Comparison of ENCODE assay signal across 22 mouse cellular contexts in genomic region chr15:79794173-79794572, GRCm38 (mm10). TPM values are rescaled to one million over a fixed set of nuclear protein-coding genes. Genes with fewer than 3 reads are reported as not detected.
DNase-seq lines count a peak whose midpoint lies in the region; ATAC-seq and TF ChIP-seq lines count a peak whose summit lies in the region.
"Had no signal": no experiment of that assay in that cellular context is flagged by ENCODE, and none has a peak within 500 bp of the region (broad histone marks: within the 10 kb centered on the region; RNA-seq: fewer than 3 reads in every experiment).

No protein-coding gene starts in this region.

- 25% methylated on average over 20 of the region's 20 CpGs for WGBS in embryonic facial prominence, embryonic 10.5 days
- 22% methylated on average over 20 of the region's 20 CpGs for WGBS in intestine, embryonic 16.5 days

- H3K4me2 ChIP-seq in intestine, embryonic 16.5 days (ENCODE audit: low read depth, low read length) = no peak overlapping the region
- H3K4me2 ChIP-seq: embryonic facial prominence, embryonic 12.5 days; forebrain, embryonic 15.5 days; heart, embryonic 12.5 days; limb, embryonic 15.5 days; stomach, embryonic 15.5 days had no signal

- H3K9me3 ChIP-seq in embryonic facial prominence, embryonic 10.5 days = no peaks in the 10 kb centered on the region
- H3K9me3 ChIP-seq in intestine, embryonic 16.5 days (ENCODE audit: control insufficient read depth, low read length) = no peaks in the 10 kb centered on the region
- H3K9me3 ChIP-seq: embryonic facial prominence, embryonic 12.5 days; forebrain, embryonic 15.5 days; heart, embryonic 12.5 days; limb, embryonic 15.5 days; stomach, embryonic 15.5 days had no signal

- peak overlapping the region; percentile 59 for H3K27ac ChIP-seq in left cerebral cortex, adult 2 months
- no peak overlapping the region for H3K27ac ChIP-seq in embryonic facial prominence, embryonic 10.5 days (replicated peaks)
- no peak overlapping the region for H3K27ac ChIP-seq in intestine, embryonic 16.5 days (ENCODE audit: low read length)
- H3K27ac ChIP-seq: embryonic facial prominence, embryonic 12.5 days; forebrain, embryonic 15.5 days; limb, embryonic 15.5 days; stomach, embryonic 15.5 days had no signal

- intact Hi-C loops in left cerebral cortex, adult 2 months (cut with DNase I) = no loop called here
- intact Hi-C loops in left cerebral cortex, postnatal 36 days (cut with DNase I) = no loop called here

- H3K9ac ChIP-seq in intestine, embryonic 16.5 days (ENCODE audit: low read depth, low read length) = no peak overlapping the region
- H3K9ac ChIP-seq: embryonic facial prominence, embryonic 12.5 days; forebrain, embryonic 15.5 days; heart, embryonic 12.5 days; limb, embryonic 15.5 days; stomach, embryonic 15.5 days had no signal

- H3K27me3 ChIP-seq in embryonic facial prominence, embryonic 10.5 days (replicated peaks; ENCODE audit: low read depth, poor library complexity, severe bottlenecking) = peaks cover 45% of the 10 kb centered on the region
- H3K27me3 ChIP-seq in intestine, embryonic 16.5 days (replicated peaks; ENCODE audit: control insufficient read depth, insufficient read depth, low read length) = peaks cover 2% of the 10 kb centered on the region; the same call in 1 of the 2 replicates
- H3K27me3 ChIP-seq: forebrain, embryonic 15.5 days; Patski; stomach, embryonic 15.5 days had no signal

- 0 out of 2 replicates have a peak, but pooled peaks have one; percentile 31 for ATAC-seq in common myeloid progenitor, adult 5-6 weeks (replicated peaks; ENCODE audit: low read depth, poor library complexity, severe bottlenecking)
- ATAC-seq in intestine, embryonic 16.5 days = no peak
- ATAC-seq: activated CD4-positive, CD25-positive, alpha-beta regulatory T cell, adult 4 months; forebrain, embryonic 15.5 days; inflammation-experienced regulatory T-cells, adult 6 months; midbrain, embryonic 16.5 days; Patski had no signal

- no peak overlapping the region for H3K4me3 ChIP-seq in left cerebral cortex, adult 2 months
- H3K4me3 ChIP-seq in embryonic facial prominence, embryonic 10.5 days = no peak overlapping the region
- no peak overlapping the region for H3K4me3 ChIP-seq in intestine, embryonic 16.5 days (ENCODE audit: low read length)
- H3K4me3 ChIP-seq: embryonic facial prominence, embryonic 12.5 days; forebrain, embryonic 15.5 days; heart, embryonic 12.5 days; limb, embryonic 15.5 days; stomach, embryonic 15.5 days had no signal

- H3K4me1 ChIP-seq in embryonic facial prominence, embryonic 10.5 days = peaks cover 17% of the 10 kb centered on the region
- no peaks in the 10 kb centered on the region for H3K4me1 ChIP-seq in intestine, embryonic 16.5 days (ENCODE audit: control insufficient read depth, insufficient read depth, low read length)
- H3K4me1 ChIP-seq: embryonic facial prominence, embryonic 12.5 days; heart, embryonic 12.5 days; limb, embryonic 15.5 days; stomach, embryonic 15.5 days had no signal

- DNase-seq in embryo, embryonic 10 days (ENCODE audit: low spot score) = peak; percentile 60
- DNase-seq in embryo, embryonic 9.5 days (ENCODE audit: extremely low spot score) = no peak
- DNase-seq in left cerebral cortex, adult 2 months (ENCODE audit: extremely low spot score in 1 of 2, low spot score in 2 of 2) = no peak
- no peak for DNase-seq in left cerebral cortex, postnatal 36 days (ENCODE audit: low spot score in 2 of 2)
- peak; percentile 47 for DNase-seq in embryonic facial prominence, embryonic 10.5 days (ENCODE audit: low spot score)
- DNase-seq in urinary bladder, adult 18-20 months (ENCODE audit: low spot score in 2 of 2) = no peak
- DNase-seq: lung, adult 2 months; thymus, postnatal 25 days had no signal

- TF ChIP-seq CTCF in left cerebral cortex, adult 2 months (IDR thresholded peaks at IDR 0.05) = no peak

- H3K36me3 ChIP-seq in embryonic facial prominence, embryonic 10.5 days (replicated peaks) = no peaks in the 10 kb centered on the region
- no peaks in the 10 kb centered on the region for H3K36me3 ChIP-seq in intestine, embryonic 16.5 days (ENCODE audit: control insufficient read depth, insufficient read depth, low read length)
- H3K36me3 ChIP-seq: embryonic facial prominence, embryonic 12.5 days; forebrain, embryonic 15.5 days; heart, embryonic 12.5 days; limb, embryonic 15.5 days; stomach, embryonic 15.5 days had no signal

RNA-seq across cellular contexts. Expression of gene Nptxr, which starts 10.4 kb away (rescaled TPM):
- 100 to 1,000 TPM; 800 to 813 TPM for total RNA-seq in left cerebral cortex, adult 2 months (2021)
- total RNA-seq in left cerebral cortex, postnatal 36 days (2021) = 100 to 1,000 TPM; 800 to 830 TPM
- 0.05 and 0.55 TPM in 2 replicates for total RNA-seq in common myeloid progenitor, adult 5-6 weeks (2017)
- polyA plus RNA-seq in embryonic facial prominence, embryonic 10.5 days (2016; fragmentation: Nextera tagmentation; extraction: Ambion mirVana) = 1.8 and 2.2 TPM in 2 replicates
- 1.3 and 1.8 TPM in 2 replicates for polyA plus RNA-seq in intestine, embryonic 16.5 days (2015; fragmentation: Nextera tagmentation; extraction: Ambion mirVana)

RNA-seq across cellular contexts. Expression of gene Dnal4, which starts 16.5 kb away (rescaled TPM):
- 10 to 100 TPM; 53.2 to 54.1 TPM for total RNA-seq in left cerebral cortex, adult 2 months (2021)
- total RNA-seq in left cerebral cortex, postnatal 36 days (2021) = 10 to 100 TPM; 50.7 to 51.3 TPM
- total RNA-seq in common myeloid progenitor, adult 5-6 weeks (2017) = 16.0 and 18.0 TPM in 2 replicates
- polyA plus RNA-seq in embryonic facial prominence, embryonic 10.5 days (2016; fragmentation: Nextera tagmentation; extraction: Ambion mirVana) = 66.3 and 68.6 TPM in 2 replicates
- polyA plus RNA-seq in intestine, embryonic 16.5 days (2015; fragmentation: Nextera tagmentation; extraction: Ambion mirVana) = 38.8 and 43.0 TPM in 2 replicates

RNA-seq across cellular contexts. Expression of gene Npcd, which starts 39.9 kb away (rescaled TPM):
- 10 to 100 TPM in 1 of 2 experiments, 1 to 10 TPM in 1; 9.7 to 19.7 TPM for total RNA-seq in left cerebral cortex, adult 2 months (2021)
- total RNA-seq in left cerebral cortex, postnatal 36 days (2021) = 10 to 100 TPM; 17.3 to 19.1 TPM
- total RNA-seq in common myeloid progenitor, adult 5-6 weeks (2017) = not detected in 2 replicates
- polyA plus RNA-seq in embryonic facial prominence, embryonic 10.5 days (2016; fragmentation: Nextera tagmentation; extraction: Ambion mirVana) = not detected in 2 replicates
- polyA plus RNA-seq in intestine, embryonic 16.5 days (2015; fragmentation: Nextera tagmentation; extraction: Ambion mirVana) = not detected in 2 replicates
- polyA plus RNA-seq: activated CD4-positive, CD25-positive, alpha-beta regulatory T cell, adult 4 months; C2C12; heart, embryonic 12.5 days; inflammation-experienced regulatory T-cells, adult 6 months; kidney, embryonic 16.5 days; limb, embryonic 15.5 days; neural tube, embryonic 11.5 days; stomach, embryonic 15.5 days had no signal

RNA-seq across cellular contexts. Expression of gene Cbx6, which starts 40.3 kb away (rescaled TPM):
- total RNA-seq in left cerebral cortex, adult 2 months (2021) = 100 to 1,000 TPM; 370 to 387 TPM
- 100 to 1,000 TPM; 412 to 417 TPM for total RNA-seq in left cerebral cortex, postnatal 36 days (2021)
- total RNA-seq in common myeloid progenitor, adult 5-6 weeks (2017) = 11.0 and 19.6 TPM in 2 replicates
- 16.1 and 18.1 TPM in 2 replicates for polyA plus RNA-seq in embryonic facial prominence, embryonic 10.5 days (2016; fragmentation: Nextera tagmentation; extraction: Ambion mirVana)
- polyA plus RNA-seq in intestine, embryonic 16.5 days (2015; fragmentation: Nextera tagmentation; extraction: Ambion mirVana) = 31.4 and 31.6 TPM in 2 replicates

RNA-seq across cellular contexts. Expression of gene Sun2, which starts 51.8 kb away (rescaled TPM):
- 10 to 100 TPM; 43.9 to 46.5 TPM for total RNA-seq in left cerebral cortex, adult 2 months (2021)
- total RNA-seq in left cerebral cortex, postnatal 36 days (2021) = 10 to 100 TPM; 43.2 to 47.5 TPM
- 53.7 and 73.2 TPM in 2 replicates for total RNA-seq in common myeloid progenitor, adult 5-6 weeks (2017)
- polyA plus RNA-seq in embryonic facial prominence, embryonic 10.5 days (2016; fragmentation: Nextera tagmentation; extraction: Ambion mirVana) = 2.4 and 3.4 TPM in 2 replicates
- 2.8 and 3.3 TPM in 2 replicates for polyA plus RNA-seq in intestine, embryonic 16.5 days (2015; fragmentation: Nextera tagmentation; extraction: Ambion mirVana)

Comparison
In these comparisons a context has a peak if more than half of its experiments do, and no peak if none do; other contexts are left out.
1. DNase-seq: peak in embryo, embryonic 10 days (single experiment) and embryonic facial prominence, embryonic 10.5 days (single experiment); none in embryo, embryonic 9.5 days (single experiment), left cerebral cortex, adult 2 months (0 of 2), left cerebral cortex, postnatal 36 days (0 of 2) and urinary bladder, adult 18-20 months (0 of 2).
2. RNA of gene Nptxr, which starts 10.4 kb away (total RNA-seq): 800 to 830 TPM in left cerebral cortex, postnatal 36 days and 800 to 813 TPM in left cerebral cortex, adult 2 months; 0.05 to 0.55 TPM in common myeloid progenitor, adult 5-6 weeks; every median in the first group is over 100 times any median in the second.
3. RNA of gene Npcd, which starts 39.9 kb away (total RNA-seq): 9.7 to 19.7 TPM in left cerebral cortex, adult 2 months and 17.3 to 19.1 TPM in left cerebral cortex, postnatal 36 days; not detected in common myeloid progenitor, adult 5-6 weeks; every median in the first group is over 10 times any median in the second.